Mouse (Mus musculus): ENCODE measurements around the gene Bckdha. TPM values are rescaled to one million over a fixed set of nuclear protein-coding genes. Genes with fewer than 3 reads are reported as not detected.
A peak's percentile ranks its signal among the peaks of the same experiment; 100 is the strongest.

The Bckdha gene
- total RNA-seq, 1 experiment: 96.0 TPM

GRCm38 (mm10) chr7:25627431-25628322 is 31.1 kb downstream of the Bckdha start:
- peaks cover 0 to 16% of the 10 kb centered on the region in 2 experiments; a peak in 3 of 4 replicates for H3K4me1 ChIP-seq (ENCODE audit: control insufficient read depth in 2 of 2, insufficient read depth in 2 of 2, low read length in 2 of 2, poor library complexity in 1 of 2)
- H3K9me3 ChIP-seq (ENCODE audit: control insufficient read depth, insufficient read depth, low read depth, low read length): no peaks in the 10 kb centered on the region
- TF ChIP-seq ZC3H11A (IDR thresholded peaks at IDR 0.05; ENCODE audit: borderline replicate concordance, low read depth, low read length) (no peak), ZNF384 (IDR thresholded peaks at IDR 0.05; ENCODE audit: low read depth, low read length) (no peak), CHD2 (IDR thresholded peaks at IDR 0.05; ENCODE audit: low read depth, low read length) (no peak)
- peak; percentile 62 for DNase-seq (ENCODE audit: low read depth, low spot score)
- in situ Hi-C loops (cut with MboI; ENCODE audit: low sequenced_read_pairs in 2 of 2, unreplicated experiment in 2 of 2): no loop called here
- H3K27ac ChIP-seq (ENCODE audit: insufficient read depth, low read depth, low read length, poor library complexity, severe bottlenecking): no peak overlapping the region
- H3K4me3 ChIP-seq (ENCODE audit: insufficient read depth in 1 of 2, low read depth in 1 of 2, low read length in 2 of 2, poor library complexity in 1 of 2, severe bottlenecking in 1 of 2): peak overlapping the region; percentile 51 to 56
- peak overlapping the region; percentile 60; the same call in 1 of the 2 replicates for H3K9ac ChIP-seq (ENCODE audit: insufficient read depth, low read depth, low read length, poor library complexity, severe bottlenecking)
- peaks cover 33% of the 10 kb centered on the region for H3K36me3 ChIP-seq (ENCODE audit: control insufficient read depth, insufficient read depth, low read length, poor library complexity, severe bottlenecking)

GRCm38 (mm10) chr7:25626509-25627430 is 32.0 kb downstream of the Bckdha start, which contains the start of gene B3gnt8:
Gene B3gnt8 (plus strand): TSS chr7:25626654.
- peak within 1 kb of the TSS; percentile 51 to 56 for H3K4me3 ChIP-seq (ENCODE audit: insufficient read depth in 1 of 2, low read depth in 1 of 2, low read length in 2 of 2, poor library complexity in 1 of 2, severe bottlenecking in 1 of 2)
- H3K9ac ChIP-seq (ENCODE audit: insufficient read depth, low read depth, low read length, poor library complexity, severe bottlenecking): peak within 1 kb of the TSS; percentile 31; the same call in 1 of the 2 replicates
- in situ Hi-C loops (cut with MboI; ENCODE audit: low sequenced_read_pairs in 2 of 2, unreplicated experiment in 2 of 2): no loop called here
- no peak for TF ChIP-seq ZC3H11A (IDR thresholded peaks at IDR 0.05; ENCODE audit: borderline replicate concordance, low read depth, low read length)
- TF ChIP-seq HCFC1 (IDR thresholded peaks at IDR 0.05; ENCODE audit: borderline replicate concordance, insufficient read depth, low read length): no peak
- no peak for TF ChIP-seq CHD2 (IDR thresholded peaks at IDR 0.05; ENCODE audit: low read depth, low read length)
- no peak for TF ChIP-seq MAFK (IDR thresholded peaks at IDR 0.05; ENCODE audit: insufficient read depth, low read depth, low read length)
- TF ChIP-seq ZNF384 (IDR thresholded peaks at IDR 0.05; ENCODE audit: low read depth, low read length): no peak
- H3K4me1 ChIP-seq (ENCODE audit: control insufficient read depth in 2 of 2, insufficient read depth in 2 of 2, low read length in 2 of 2, poor library complexity in 1 of 2): peaks cover 0 to 16% of the 10 kb centered on the region in 2 experiments; a peak in 3 of 4 replicates
- H3K36me3 ChIP-seq (ENCODE audit: control insufficient read depth, insufficient read depth, low read length, poor library complexity, severe bottlenecking): peaks cover 32% of the 10 kb centered on the region
- no peaks in the 10 kb centered on the region for H3K9me3 ChIP-seq (ENCODE audit: control insufficient read depth, insufficient read depth, low read depth, low read length)
- DNase-seq (ENCODE audit: low read depth, low spot score): no peak
- no peak within 1 kb of the TSS for H3K27ac ChIP-seq (ENCODE audit: insufficient read depth, low read depth, low read length, poor library complexity, severe bottlenecking)

GRCm38 (mm10) chr7:25625594-25626250 is 33.1 kb downstream of the Bckdha start:
- in situ Hi-C loops (cut with MboI; ENCODE audit: low sequenced_read_pairs in 2 of 2, unreplicated experiment in 2 of 2): no loop called here
- no peak for DNase-seq (ENCODE audit: low read depth, low spot score)
- Histone ChIP-seq H3K9me3 (ENCODE audit: control insufficient read depth, insufficient read depth, low read depth, low read length) (no peaks in the 10 kb centered on the region), H3K4me3 (ENCODE audit: insufficient read depth in 1 of 2, low read depth in 1 of 2, low read length in 2 of 2, poor library complexity in 1 of 2, severe bottlenecking in 1 of 2) (no peak overlapping the region), H3K4me1 (ENCODE audit: control insufficient read depth in 2 of 2, insufficient read depth in 2 of 2, low read length in 2 of 2, poor library complexity in 1 of 2) (peaks cover 0 to 16% of the 10 kb centered on the region in 2 experiments; a peak in 3 of 4 replicates), H3K9ac (ENCODE audit: insufficient read depth, low read depth, low read length, poor library complexity, severe bottlenecking) (no peak overlapping the region), H3K36me3 (ENCODE audit: control insufficient read depth, insufficient read depth, low read length, poor library complexity, severe bottlenecking) (peaks cover 35% of the 10 kb centered on the region), H3K27ac (ENCODE audit: insufficient read depth, low read depth, low read length, poor library complexity, severe bottlenecking) (no peak overlapping the region)
- TF ChIP-seq CHD2 (IDR thresholded peaks at IDR 0.05; ENCODE audit: low read depth, low read length) (no peak), HCFC1 (IDR thresholded peaks at IDR 0.05; ENCODE audit: borderline replicate concordance, insufficient read depth, low read length) (0 out of 2 replicates have a peak, but pooled peaks have one; percentile 29)

GRCm38 (mm10) chr7:25624851-25625250 is 33.9 kb downstream of the Bckdha start:
- in situ Hi-C loops (cut with MboI; ENCODE audit: low sequenced_read_pairs in 2 of 2, unreplicated experiment in 2 of 2): no loop called here
- Histone ChIP-seq H3K9me3 (ENCODE audit: control insufficient read depth, insufficient read depth, low read depth, low read length) (no peaks in the 10 kb centered on the region), H3K36me3 (ENCODE audit: control insufficient read depth, insufficient read depth, low read length, poor library complexity, severe bottlenecking) (peaks cover 26% of the 10 kb centered on the region), H3K9ac (ENCODE audit: insufficient read depth, low read depth, low read length, poor library complexity, severe bottlenecking) (no peak overlapping the region), H3K4me3 (ENCODE audit: insufficient read depth in 1 of 2, low read depth in 1 of 2, low read length in 2 of 2, poor library complexity in 1 of 2, severe bottlenecking in 1 of 2) (no peak overlapping the region), H3K4me1 (ENCODE audit: control insufficient read depth in 2 of 2, insufficient read depth in 2 of 2, low read length in 2 of 2, poor library complexity in 1 of 2) (peaks cover 0 to 19% of the 10 kb centered on the region in 2 experiments; a peak in 3 of 4 replicates), H3K27ac (ENCODE audit: insufficient read depth, low read depth, low read length, poor library complexity, severe bottlenecking) (no peak overlapping the region)
- TF ChIP-seq ZC3H11A (IDR thresholded peaks at IDR 0.05; ENCODE audit: borderline replicate concordance, low read depth, low read length): no peak
- TF ChIP-seq CHD2 (IDR thresholded peaks at IDR 0.05; ENCODE audit: low read depth, low read length): no peak
- TF ChIP-seq MAFK (IDR thresholded peaks at IDR 0.05; ENCODE audit: insufficient read depth, low read depth, low read length): no peak
- TF ChIP-seq HCFC1 (IDR thresholded peaks at IDR 0.05; ENCODE audit: borderline replicate concordance, insufficient read depth, low read length): no peak
- TF ChIP-seq ZNF384 (IDR thresholded peaks at IDR 0.05; ENCODE audit: low read depth, low read length): no peak
- DNase-seq (ENCODE audit: low read depth, low spot score): no peak
